Mouse (Mus musculus) embryonic facial prominence, embryonic 12.5 days (tissue): Measurements from ENCODE around the gene Slain2. TPM values are rescaled to one million over a fixed set of nuclear protein-coding genes. Genes with fewer than 3 reads are reported as not detected.
A peak's percentile ranks its signal among the peaks of the same experiment; 100 is the strongest.
"Not testable (repeated sequence)": the region's sequence is repeated elsewhere in the genome, so short reads cannot be mapped to it uniquely, and the experiment has no call there.

Experiments
- ATAC-seq: fragments of 200-750 bp; cut with Nextera tagmentation; 2 replicates; pipeline ENCODE4 v1.8.0; 2017; ENCODE audit not compliant: insufficient number of reproducible peaks, insufficient read depth, low FRiP score, low TSS enrichment
- H3K27ac ChIP-seq: fragments of 300-500 bp; sonication (generic); 2 replicates; pipeline ENCODE4 v1.5.1; 2016; ENCODE audit warnings: mild to moderate bottlenecking
- H3K27me3 ChIP-seq: fragments of 300-500 bp; sonication (generic); 2 replicates; pipeline ENCODE4 v1.6.1; 2016; ENCODE audit warnings: mild to moderate bottlenecking, moderate library complexity
- H3K36me3 ChIP-seq: fragments of 300-500 bp; sonication (generic); 2 replicates; pipeline ENCODE4 v1.6.1; 2016; ENCODE audit warnings: mild to moderate bottlenecking
- H3K4me1 ChIP-seq: fragments of 300-500 bp; sonication (generic); 2 replicates; pipeline ENCODE4 v1.6.1; 2016
- H3K4me2 ChIP-seq: fragments of 300-500 bp; sonication (generic); replicated peaks from 2 replicates; pipeline ENCODE4 v1.6.1; 2016; ENCODE audit warnings: mild to moderate bottlenecking, moderate library complexity
- H3K4me3 ChIP-seq: fragments of 300-500 bp; sonication (generic); 2 replicates; pipeline ENCODE4 v1.5.1; 2016; ENCODE audit warnings: mild to moderate bottlenecking
- H3K9ac ChIP-seq: fragments of 300-500 bp; sonication (generic); 2 replicates; pipeline ENCODE4 v1.6.1; 2016; ENCODE audit warnings: mild to moderate bottlenecking, moderate library complexity
- H3K9me3 ChIP-seq: fragments of 300-500 bp; sonication (generic); 2 replicates; pipeline ENCODE4 v1.6.1; 2016; ENCODE audit warnings: mild to moderate bottlenecking, moderate library complexity
- WGBS: fragments of 180-500 bp; shearing (Covaris S2); methylation state at CpG from one replicate; pipeline ENCODE4 v1.1.7; 2016; 5-methylcytosine and 5-hydroxymethylcytosine counted together
- polyA plus RNA-seq: library from polyadenylated mRNA; unstranded; fragments of >200 nt; fragmentation: Nextera tagmentation; extraction: Ambion mirVana; gene quantifications from 2 replicates; pipeline ENCODE4 v1.2.1, GENCODE M21; 2016

Gene Slain2
- polyA plus RNA-seq, 1 experiment from 2014 or later = 24.3 TPM

DNA sequence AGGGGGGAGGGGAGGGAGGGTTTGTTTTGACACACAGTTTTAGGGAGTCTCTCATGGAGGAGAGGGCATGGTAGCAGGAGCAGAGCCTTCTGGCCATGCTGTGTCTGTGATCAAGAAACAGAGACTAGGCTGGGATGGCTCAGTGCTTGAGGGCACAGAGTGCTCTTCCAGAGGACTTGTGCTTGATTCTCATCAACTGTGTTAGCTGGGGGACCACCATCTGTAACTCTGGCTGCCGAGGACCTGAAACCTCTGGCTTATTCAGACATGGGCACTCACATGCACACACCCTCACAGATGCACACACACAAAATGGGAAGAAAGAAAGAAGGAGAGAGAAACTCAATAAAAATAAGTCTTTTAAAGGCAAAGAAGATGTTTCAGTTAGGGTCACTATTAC lies 84.4 kb downstream of the Slain2 start:
- ATAC-seq, H3K9me3 ChIP-seq, H3K27ac ChIP-seq, H3K9ac ChIP-seq, H3K4me3 ChIP-seq, H3K4me1 ChIP-seq, H3K4me2 ChIP-seq, H3K27me3 ChIP-seq, H3K36me3 ChIP-seq: not testable (repeated sequence)
- WGBS = 70% methylated on average over 1 of the region's 1 CpGs

DNA sequence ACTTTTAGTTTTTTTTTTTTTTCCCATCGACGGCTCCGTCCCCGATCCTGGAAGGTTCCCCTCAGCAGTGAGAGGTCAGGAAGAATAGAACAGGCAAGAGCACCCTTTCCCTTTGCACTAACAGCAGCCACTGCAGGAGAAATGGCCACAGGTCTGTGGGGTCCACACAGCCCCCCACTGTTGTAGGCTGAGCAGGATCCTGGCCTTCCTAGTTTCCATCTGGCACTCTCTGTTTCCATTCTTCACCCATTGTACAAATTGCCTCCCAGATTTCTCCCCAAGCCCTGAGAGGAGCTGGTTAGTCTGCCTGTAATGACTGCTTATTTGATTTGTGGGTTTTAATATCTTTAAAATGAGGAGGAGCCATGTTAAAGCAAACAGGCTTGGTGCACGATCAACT lies 89.9 kb downstream of the Slain2 start:
- Histone ChIP-seq H3K4me3 (no peak overlapping the region), H3K9ac (no peak overlapping the region), H3K4me2 (no peak overlapping the region), H3K27ac (no peak overlapping the region), H3K9me3 (no peaks in the 10 kb centered on the region), H3K27me3 (peaks cover 40% of the 10 kb centered on the region), H3K4me1 (peaks cover 8% of the 10 kb centered on the region; the same call in 1 of the 2 replicates), H3K36me3 (no peaks in the 10 kb centered on the region)
- no peak for ATAC-seq
- 82% methylated on average over 5 of the region's 5 CpGs for WGBS

DNA sequence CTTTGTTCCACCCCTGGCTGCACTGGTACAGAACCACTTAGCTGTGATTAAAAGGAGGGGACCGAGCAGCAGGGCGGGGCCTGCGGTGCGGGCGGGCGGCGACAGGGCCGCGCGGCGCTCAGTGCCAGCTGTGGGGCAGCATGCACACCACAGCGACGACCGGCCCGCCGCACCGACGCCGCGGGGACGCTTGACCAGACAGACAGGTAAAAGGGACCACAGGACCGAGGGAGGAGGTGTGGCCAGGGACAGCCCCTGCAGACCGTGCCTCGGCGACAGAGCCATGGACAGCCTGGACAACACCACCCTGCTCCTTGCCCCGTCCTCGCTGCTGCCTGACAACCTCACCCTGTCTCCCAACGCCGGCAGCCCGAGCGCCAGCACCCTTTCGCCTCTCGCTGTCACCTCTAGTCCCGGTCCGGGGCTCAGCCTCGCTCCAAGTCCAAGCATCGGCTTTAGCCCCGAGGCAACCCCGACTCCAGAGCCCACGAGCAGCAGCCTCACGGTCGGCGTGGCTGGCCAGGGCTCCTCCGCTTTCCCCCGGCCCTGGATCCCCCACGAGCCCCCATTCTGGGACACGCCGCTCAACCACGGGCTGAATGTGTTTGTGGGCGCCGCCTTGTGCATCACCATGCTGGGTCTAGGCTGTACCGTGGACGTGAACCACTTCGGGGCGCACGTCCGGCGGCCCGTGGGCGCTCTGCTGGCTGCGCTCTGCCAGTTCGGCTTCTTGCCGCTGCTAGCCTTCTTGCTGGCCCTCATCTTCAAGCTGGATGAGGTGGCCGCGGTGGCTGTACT lies 92.9 kb downstream of the Slain2 start, which contains the start of gene Slc10a4:
TSS of gene Slc10a4 (plus strand) at position 100 of the 798 bp plus-strand sequence.
- Histone ChIP-seq H3K9me3 (no peaks in the 10 kb centered on the region), H3K9ac (peak within 1 kb of the TSS; percentile 7; the same call in 1 of the 2 replicates), H3K27ac (no peak within 1 kb of the TSS), H3K27me3 (peaks cover 40% of the 10 kb centered on the region), H3K4me3 (peak within 1 kb of the TSS; percentile 40), H3K36me3 (no peaks in the 10 kb centered on the region), H3K4me2 (peak within 1 kb of the TSS; percentile 73), H3K4me1 (peaks cover 8% of the 10 kb centered on the region; the same call in 1 of the 2 replicates)
- ATAC-seq = peak; percentile 77; the same call in 1 of the 2 replicates
- WGBS = 8% methylated on average over 65 of the region's 65 CpGs

DNA sequence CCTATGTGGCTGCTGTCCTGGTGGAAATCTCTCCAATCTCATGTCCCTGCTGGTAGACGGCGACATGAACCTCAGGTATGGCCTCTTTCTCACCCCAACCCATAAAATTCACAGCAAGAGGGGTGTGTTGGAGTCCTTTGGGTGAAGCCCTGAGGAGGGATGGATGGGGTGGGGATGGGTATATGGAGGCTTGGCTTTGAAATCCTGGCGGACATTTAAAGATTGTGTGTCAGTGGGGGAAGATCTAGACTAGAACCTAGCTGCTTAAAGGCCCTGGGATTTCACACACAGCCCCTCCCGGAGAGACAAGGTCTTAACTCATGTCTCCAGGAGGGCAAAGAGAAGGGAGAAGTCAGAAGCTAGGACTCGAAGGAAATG lies 93.5 kb downstream of the Slain2 start:
- ATAC-seq = no peak
- Histone ChIP-seq H3K27me3 (peaks cover 40% of the 10 kb centered on the region), H3K36me3 (no peaks in the 10 kb centered on the region), H3K4me1 (peaks cover 8% of the 10 kb centered on the region; the same call in 1 of the 2 replicates), H3K9ac (no peak overlapping the region), H3K4me2 (peak overlapping the region; percentile 73), H3K4me3 (peak overlapping the region; percentile 40; the same call in 1 of the 2 replicates), H3K9me3 (no peaks in the 10 kb centered on the region), H3K27ac (no peak overlapping the region)
- WGBS = 41% methylated on average over 5 of the region's 5 CpGs

DNA sequence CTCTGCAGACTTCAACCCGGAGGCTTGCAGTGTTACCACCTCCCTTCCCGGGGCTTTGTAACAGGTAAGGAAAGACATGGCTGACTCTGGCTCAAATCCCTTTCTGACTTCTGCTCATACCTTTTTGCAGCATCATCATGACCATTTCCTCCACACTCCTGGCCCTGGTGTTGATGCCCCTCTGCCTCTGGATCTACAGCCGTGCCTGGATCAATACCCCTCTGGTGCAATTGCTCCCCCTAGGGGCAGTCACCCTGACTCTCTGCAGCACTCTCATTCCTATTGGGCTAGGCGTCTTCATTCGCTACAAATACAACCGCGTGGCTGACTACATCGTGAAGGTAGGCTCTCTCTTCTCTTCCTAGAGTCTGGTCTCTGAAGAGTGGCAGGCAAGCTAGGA lies 94.1 kb downstream of the Slain2 start:
- not testable (repeated sequence) for H3K9ac ChIP-seq, H3K9me3 ChIP-seq, H3K4me1 ChIP-seq, H3K36me3 ChIP-seq, H3K27ac ChIP-seq, ATAC-seq, H3K4me2 ChIP-seq, H3K4me3 ChIP-seq
- peaks cover 46% of the 10 kb centered on the region for H3K27me3 ChIP-seq
- 43% methylated on average over 8 of the region's 8 CpGs for WGBS

DNA sequence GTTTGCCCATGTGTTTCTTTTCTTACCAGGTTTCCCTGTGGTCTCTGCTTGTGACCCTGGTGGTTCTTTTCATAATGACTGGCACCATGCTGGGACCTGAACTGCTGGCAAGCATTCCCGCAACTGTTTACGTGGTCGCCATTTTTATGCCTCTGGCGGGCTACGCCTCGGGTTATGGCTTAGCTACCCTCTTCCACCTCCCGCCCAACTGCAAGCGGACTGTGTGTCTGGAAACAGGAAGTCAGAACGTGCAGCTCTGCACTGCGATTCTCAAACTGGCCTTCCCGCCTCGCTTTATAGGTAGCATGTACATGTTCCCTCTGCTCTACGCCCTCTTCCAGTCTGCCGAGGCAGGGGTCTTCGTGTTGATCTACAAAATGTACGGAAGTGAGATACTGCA lies 97.7 kb downstream of the Slain2 start:
- peaks cover 10% of the 10 kb centered on the region; the same call in 1 of the 2 replicates for H3K4me1 ChIP-seq
- not testable (repeated sequence) for H3K9ac ChIP-seq, H3K36me3 ChIP-seq, H3K4me3 ChIP-seq, H3K27ac ChIP-seq, ATAC-seq, H3K9me3 ChIP-seq, H3K4me2 ChIP-seq
- H3K27me3 ChIP-seq = peaks cover 40% of the 10 kb centered on the region
- 88% methylated on average over 16 of the region's 16 CpGs for WGBS

DNA sequence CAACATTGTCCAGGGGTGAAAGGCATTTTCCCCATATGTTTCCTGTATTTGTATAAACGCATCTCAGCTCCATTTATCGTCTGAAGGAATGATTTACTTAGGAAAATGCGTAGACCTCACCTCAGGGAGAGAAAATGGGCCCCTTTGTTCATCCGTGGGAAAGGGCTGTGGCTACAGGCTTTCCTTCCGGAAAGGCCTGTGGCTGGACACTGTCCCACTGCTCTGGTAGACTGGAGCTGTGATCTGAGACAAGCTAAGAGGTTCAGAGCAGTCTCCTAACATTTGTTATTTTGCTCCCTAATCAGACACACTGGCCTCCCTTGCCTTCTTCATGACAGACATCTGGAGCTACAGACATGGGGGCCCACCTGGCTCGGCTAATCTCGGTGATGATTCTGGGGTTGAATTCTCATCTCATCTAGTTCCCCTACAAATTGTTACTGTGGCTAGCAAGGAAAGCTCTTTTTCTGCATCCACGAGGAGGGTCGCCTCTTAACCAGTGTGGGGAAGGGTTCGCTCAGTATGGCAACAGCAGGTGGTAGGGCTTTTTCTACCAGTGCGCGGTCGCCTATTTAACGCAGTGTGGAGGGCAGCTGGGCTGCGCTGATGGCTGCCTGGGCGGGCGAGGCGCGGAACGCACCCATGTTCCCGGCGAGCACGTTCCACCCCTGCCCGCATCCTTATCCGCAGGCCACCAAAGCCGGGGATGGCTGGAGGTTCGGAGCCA lies 98.9 kb downstream of the Slain2 start:
- H3K4me2 ChIP-seq = peak overlapping the region; percentile 59
- not testable (repeated sequence) for H3K27ac ChIP-seq, H3K36me3 ChIP-seq, H3K9me3 ChIP-seq, H3K9ac ChIP-seq, H3K4me1 ChIP-seq
- ATAC-seq = peak; percentile 80; the same call in 1 of the 2 replicates
- WGBS = 18% methylated on average over 24 of the region's 27 CpGs
- H3K4me3 ChIP-seq = peak overlapping the region; percentile 36
- peaks cover 27% of the 10 kb centered on the region for H3K27me3 ChIP-seq

DNA sequence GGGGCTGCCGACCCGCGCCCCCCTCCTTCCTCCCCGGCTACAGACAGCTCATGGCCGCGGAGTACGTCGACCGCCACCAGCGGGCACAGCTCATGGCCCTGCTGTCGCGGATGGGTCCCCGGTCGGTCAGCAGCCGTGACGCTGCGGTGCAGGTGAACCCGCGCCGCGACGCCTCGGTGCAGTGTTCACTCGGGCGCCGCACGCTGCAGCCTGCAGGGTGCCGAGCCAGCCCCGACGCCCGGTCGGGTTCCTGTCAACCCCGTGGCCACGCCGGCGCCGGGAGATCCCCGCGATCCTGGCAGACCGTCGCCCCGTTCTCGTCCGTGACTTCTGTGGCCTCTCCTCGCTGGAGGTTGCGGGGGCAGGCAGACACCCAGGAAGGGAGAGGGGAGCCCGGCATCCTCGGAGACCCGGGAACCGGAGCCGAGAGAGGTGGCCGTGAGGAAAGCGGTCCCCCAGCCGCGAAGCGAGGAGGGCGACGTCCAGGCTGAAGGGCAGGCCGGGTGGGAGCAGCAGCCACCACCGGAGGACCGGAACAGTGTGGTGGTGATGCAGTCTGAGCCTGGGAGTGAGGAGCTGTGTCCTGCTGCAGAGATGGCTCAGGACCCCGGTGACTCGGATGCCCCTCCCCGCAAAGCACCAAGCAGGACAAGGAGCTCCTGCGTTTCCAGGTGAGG lies 99.6 kb downstream of the Slain2 start:
- H3K9ac ChIP-seq = peak overlapping the region; percentile 31; the same call in 1 of the 2 replicates

DNA sequence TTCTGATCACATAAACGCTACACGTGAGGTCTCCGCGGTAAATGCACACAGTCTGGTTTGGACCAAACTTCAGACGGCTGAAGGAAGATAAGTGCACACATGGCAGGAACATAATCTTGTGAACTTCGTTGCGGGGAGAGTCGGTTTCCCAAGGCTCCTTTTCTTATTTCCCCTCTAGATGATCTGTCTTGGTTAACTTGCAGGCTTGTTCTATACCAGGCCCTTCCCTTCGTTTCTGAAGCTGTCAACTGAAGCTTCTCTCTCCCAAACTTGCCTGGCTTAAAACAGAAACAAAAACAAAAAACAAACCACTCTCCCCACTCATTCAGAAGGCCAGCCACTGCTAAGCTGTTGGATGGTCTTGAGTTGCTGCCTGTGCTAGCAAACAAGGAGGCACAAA lies 100.6 kb downstream of the Slain2 start:
- Histone ChIP-seq H3K4me2 (no peak overlapping the region), H3K9me3 (no peaks in the 10 kb centered on the region), H3K27me3 (peaks cover 20% of the 10 kb centered on the region), H3K4me3 (no peak overlapping the region), H3K27ac (no peak overlapping the region), H3K9ac (no peak overlapping the region), H3K36me3 (no peaks in the 10 kb centered on the region), H3K4me1 (0 out of 2 replicates have a peak, but pooled peaks cover 5% of the 10 kb centered on the region)
- no peak for ATAC-seq
- 30% methylated on average over 9 of the region's 9 CpGs for WGBS

More for the DNA sequence above, 99.6 kb downstream of the Slain2 start:
- WGBS = 1% methylated on average over 53 of the region's 65 CpGs
- H3K27me3 ChIP-seq = peaks cover 20% of the 10 kb centered on the region
- peak overlapping the region; percentile 59 for H3K4me2 ChIP-seq
- peak overlapping the region; percentile 36 for H3K4me3 ChIP-seq
- not testable (repeated sequence) for H3K27ac ChIP-seq, H3K4me1 ChIP-seq, H3K9me3 ChIP-seq, H3K36me3 ChIP-seq
- ATAC-seq = peak; percentile 69

DNA sequence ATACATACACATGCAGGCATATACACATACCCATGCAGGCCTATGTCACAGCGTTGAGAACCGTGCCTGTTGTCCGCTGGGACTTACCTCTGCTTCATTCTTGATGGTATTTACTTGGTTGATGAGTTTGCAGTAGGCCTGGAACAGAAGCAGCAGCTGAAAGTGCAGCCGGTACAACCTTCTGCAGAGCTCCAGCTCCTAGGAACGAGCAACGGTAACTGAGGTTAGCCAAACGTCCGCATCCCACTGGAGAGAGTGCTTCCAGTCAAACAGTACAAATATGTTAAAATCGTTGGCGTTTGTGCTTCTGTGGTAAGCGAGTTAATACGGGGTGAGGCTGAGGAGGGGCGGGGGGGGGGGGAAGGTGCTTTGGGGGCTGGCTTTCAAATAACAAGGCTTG lies 109.7 kb downstream of the Slain2 start:
- H3K27ac ChIP-seq = no peak overlapping the region
- WGBS = 86% methylated on average over 13 of the region's 13 CpGs

More for the DNA sequence above, 109.7 kb downstream of the Slain2 start:
- Histone ChIP-seq H3K9ac (no peak overlapping the region), H3K4me1 (no peaks in the 10 kb centered on the region), H3K9me3 (no peaks in the 10 kb centered on the region), H3K36me3 (peaks cover 16% of the 10 kb centered on the region; the same call in 1 of the 2 replicates), H3K4me2 (no peak overlapping the region), H3K27me3 (no peaks in the 10 kb centered on the region), H3K4me3 (no peak overlapping the region)
- no peak for ATAC-seq
